Mouse (Mus musculus): ENCODE data around the gene Cntnap2. TPM values are rescaled to one million over a fixed set of nuclear protein-coding genes. Genes with fewer than 3 reads are reported as not detected.

Gene Cntnap2
- polyA plus RNA-seq, 2 experiments, result 1.5 to 2.5 TPM

- no peaks in the 10 kb centered on the region for H3K9me3 ChIP-seq (ENCODE audit: control insufficient read depth, low read length)
- no peak overlapping the region for H3K27ac ChIP-seq (replicated peaks; ENCODE audit: low read depth, low read length)
- 80% methylated on average over 8 of the region's 8 CpGs for WGBS
- no peak overlapping the region for H3K4me2 ChIP-seq (replicated peaks; ENCODE audit: low read depth, low read length, severe bottlenecking)
- no peak for DNase-seq (ENCODE audit: low spot score)
- H3K4me1 ChIP-seq (ENCODE audit: control insufficient read depth, insufficient read depth, low read length), result no peaks in the 10 kb centered on the region
- TF ChIP-seq POLR2A (IDR thresholded peaks at IDR 0.05; ENCODE audit: borderline replicate concordance, extremely low read depth, insufficient read depth, insufficient read length), result no peak
- H3K36me3 ChIP-seq (ENCODE audit: control insufficient read depth, insufficient read depth, low read length), result no peaks in the 10 kb centered on the region
- H3K27me3 ChIP-seq (ENCODE audit: control insufficient read depth, insufficient read depth, low read length), result no peaks in the 10 kb centered on the region
- no peak overlapping the region for H3K9ac ChIP-seq (ENCODE audit: low read depth, low read length, severe bottlenecking)
- H3K4me3 ChIP-seq (replicated peaks; ENCODE audit: low read length), result no peak overlapping the region
- no peak for ATAC-seq (ENCODE audit: low FRiP score, low read depth)
Observed at GRCm38 (mm10) chr6:47350100-47350690, 2291.0 kb downstream of the Cntnap2 start.

All from limb, embryonic 14.5 days (tissue).